Mouse (Mus musculus) CD4-positive, CD25-positive, alpha-beta regulatory T cell, adult 4 months (primary cell): Measurements from ENCODE around the gene Chrm3. TPM values are rescaled to one million over a fixed set of nuclear protein-coding genes. Genes with fewer than 3 reads are reported as not detected.

Source experiments
- ATAC-seq: one replicate; pipeline ENCODE4 v1.8.0; 2017
- polyA plus RNA-seq, 2 experiments: library from polyadenylated mRNA; unstranded; fragments of 100-300 nt; shearing (Covaris generic); gene quantifications; one replicate each; pipeline ENCODE4 v1.2.1; 2017

Chrm3 gene
- polyA plus RNA-seq, 2 experiments from 2014 or later, result 0.43 to 0.54 TPM

- ATAC-seq, result no peak
These were observed 382.9 kb downstream of the Chrm3 start for GRCm38 (mm10) chr13:9977699-9978098.

GRCm38 (mm10) chr13:9973742-9974321 is 386.8 kb downstream of the Chrm3 start:
- no peak for ATAC-seq

GRCm38 (mm10) chr13:9971845-9972244 is 388.8 kb downstream of the Chrm3 start:
- no peak for ATAC-seq

- ATAC-seq, result no peak
These were observed 408.0 kb downstream of the Chrm3 start for GRCm38 (mm10) chr13:9952619-9953018.

GRCm38 (mm10) chr13:9951376-9951775 is 409.3 kb downstream of the Chrm3 start:
- no peak for ATAC-seq

- peak; percentile 61 for ATAC-seq
These were observed 411.6 kb downstream of the Chrm3 start for GRCm38 (mm10) chr13:9949091-9949490.

- no peak for ATAC-seq
These were observed 420.5 kb downstream of the Chrm3 start for GRCm38 (mm10) chr13:9940186-9940585.

GRCm38 (mm10) chr13:9938798-9939485 is 421.7 kb downstream of the Chrm3 start:
- ATAC-seq, result no peak

GRCm38 (mm10) chr13:9932714-9933113 is 427.9 kb downstream of the Chrm3 start:
- no peak for ATAC-seq

GRCm38 (mm10) chr13:9930606-9931005 is 430.0 kb downstream of the Chrm3 start:
- ATAC-seq, result no peak

- ATAC-seq, result no peak
These were observed 430.7 kb downstream of the Chrm3 start for GRCm38 (mm10) chr13:9929978-9930377.

GRCm38 (mm10) chr13:9921150-9921549 is 439.5 kb downstream of the Chrm3 start:
- no peak for ATAC-seq

- no peak for ATAC-seq
These were observed 447.9 kb downstream of the Chrm3 start for GRCm38 (mm10) chr13:9912697-9913096.

- ATAC-seq, result no peak
These were observed 451.9 kb downstream of the Chrm3 start for GRCm38 (mm10) chr13:9908707-9909106.

GRCm38 (mm10) chr13:9907202-9907601 is 453.4 kb downstream of the Chrm3 start:
- no peak for ATAC-seq

GRCm38 (mm10) chr13:9904455-9904854 is 456.2 kb downstream of the Chrm3 start:
- no peak for ATAC-seq

GRCm38 (mm10) chr13:9900653-9901385 is 459.8 kb downstream of the Chrm3 start:
- ATAC-seq, result no peak

- no peak for ATAC-seq
These were observed 461.8 kb downstream of the Chrm3 start for GRCm38 (mm10) chr13:9898664-9899369.

GRCm38 (mm10) chr13:9897231-9897630 is 463.4 kb downstream of the Chrm3 start:
- ATAC-seq, result no peak

- ATAC-seq, result no peak
These were observed 465.5 kb downstream of the Chrm3 start for GRCm38 (mm10) chr13:9895045-9895625.

GRCm38 (mm10) chr13:9891088-9891487 is 469.6 kb downstream of the Chrm3 start:
- no peak for ATAC-seq

- ATAC-seq, result no peak
These were observed 470.2 kb downstream of the Chrm3 start for GRCm38 (mm10) chr13:9890460-9890859.

GRCm38 (mm10) chr13:9889954-9890353 is 470.7 kb downstream of the Chrm3 start:
- ATAC-seq, result no peak
